Mouse (Mus musculus) hindbrain, postnatal 0 days (tissue): ENCODE results near the gene Gm45062. TPM values are rescaled to one million over a fixed set of nuclear protein-coding genes. Genes with fewer than 3 reads are reported as not detected.
A peak's percentile ranks its signal among the peaks of the same experiment; 100 is the strongest.

ENCODE experiments used
- ATAC-seq: fragments of 200-750 bp; cut with Nextera tagmentation; 2 replicates; pipeline ENCODE4 v1.8.0; 2017; ENCODE audit warnings: mild to moderate bottlenecking, moderate TSS enrichment, moderate library complexity
- DNase-seq: peaks from one replicate; pipeline ENCODE4 v3.0.0-alpha.2; 2015; ENCODE audit warnings: low spot score
- H3K27ac ChIP-seq: fragments of 300-500 bp; sonication (generic); 2 replicates; pipeline ENCODE4 v1.5.1; 2014; ENCODE audit warnings: mild to moderate bottlenecking
- H3K27me3 ChIP-seq: fragments of 300-500 bp; sonication (generic); 2 replicates; pipeline ENCODE4 v1.6.1; 2014; ENCODE audit warnings: low read length, mixed read lengths; ENCODE audit not compliant: insufficient read depth
- H3K36me3 ChIP-seq: fragments of 300-500 bp; sonication (generic); 2 replicates; pipeline ENCODE4 v1.6.1; 2014; ENCODE audit warnings: low read length, mixed read lengths; ENCODE audit not compliant: insufficient read depth
- H3K4me1 ChIP-seq: fragments of 300-500 bp; sonication (generic); 2 replicates; pipeline ENCODE4 v1.6.1; 2014; ENCODE audit warnings: antibody characterized with exemption, low read length, mixed read lengths; ENCODE audit not compliant: insufficient read depth
- H3K4me2 ChIP-seq: fragments of 300-500 bp; sonication (generic); 2 replicates; pipeline ENCODE4 v1.6.1; 2014; ENCODE audit warnings: low read depth, mild to moderate bottlenecking, low read length, moderate library complexity, mixed read lengths
- H3K4me3 ChIP-seq: fragments of 300-500 bp; sonication (generic); 2 replicates; pipeline ENCODE4 v1.5.1; 2014; ENCODE audit warnings: low read length
- H3K9ac ChIP-seq: fragments of 300-500 bp; sonication (generic); replicated peaks from 2 replicates; pipeline ENCODE4 v1.6.1; 2014; ENCODE audit warnings: mild to moderate bottlenecking, low read length, moderate library complexity, mixed read lengths
- H3K9me3 ChIP-seq: fragments of 300-500 bp; sonication (generic); 2 replicates; pipeline ENCODE4 v1.6.1; 2016; ENCODE audit warnings: low read length, mixed read lengths
- CTCF ChIP-seq: IDR thresholded peaks from 2 replicates; pipeline ENCODE4 v1.5.1; 2016; ENCODE audit warnings: antibody characterized with exemption, control low read depth, low read depth
- WGBS: fragments of 180-500 bp; shearing (Covaris S2); extraction: QIAGEN DNeasy Blood & Tissue Kit; methylation state at CpG from one replicate; pipeline ENCODE4 v1.1.7; 2014; 5-methylcytosine and 5-hydroxymethylcytosine counted together
- polyA plus RNA-seq: library from polyadenylated mRNA; unstranded; fragments of >200 nt; fragmentation: Nextera tagmentation; extraction: Ambion mirVana; gene quantifications from 2 replicates; pipeline ENCODE4 v1.2.1, GENCODE M21; 2015
- total RNA-seq: library from RNA; depleted of rRNA; stranded (reverse); fragments of >200 nt; gene quantifications from 2 replicates; pipeline ENCODE4 v1.2.3, GENCODE M21; 2014

Gene Gm45062
- total and polyA plus RNA-seq, 2 experiments from 2014 or later = 1.8 to 4.9 TPM

GRCm38 (mm10) chr6:8414020-8414419 is 154.8 kb downstream of the Gm45062 start:
- no peaks in the 10 kb centered on the region for H3K36me3 ChIP-seq
- no peaks in the 10 kb centered on the region for H3K9me3 ChIP-seq
- DNase-seq = peak; percentile 58
- no peak for TF ChIP-seq CTCF
- peak; percentile 64; the same call in 1 of the 2 replicates for ATAC-seq
- peak overlapping the region; percentile 66; the same call in 1 of the 2 replicates for H3K27ac ChIP-seq
- 58% methylated on average over 9 of the region's 9 CpGs for WGBS
- 0 out of 2 replicates have a peak, but pooled peaks cover 5% of the 10 kb centered on the region for H3K4me1 ChIP-seq
- no peak overlapping the region for H3K9ac ChIP-seq
- H3K4me2 ChIP-seq = peak overlapping the region; percentile 23
- H3K4me3 ChIP-seq = peak overlapping the region; percentile 23
- H3K27me3 ChIP-seq = no peaks in the 10 kb centered on the region

DNA sequence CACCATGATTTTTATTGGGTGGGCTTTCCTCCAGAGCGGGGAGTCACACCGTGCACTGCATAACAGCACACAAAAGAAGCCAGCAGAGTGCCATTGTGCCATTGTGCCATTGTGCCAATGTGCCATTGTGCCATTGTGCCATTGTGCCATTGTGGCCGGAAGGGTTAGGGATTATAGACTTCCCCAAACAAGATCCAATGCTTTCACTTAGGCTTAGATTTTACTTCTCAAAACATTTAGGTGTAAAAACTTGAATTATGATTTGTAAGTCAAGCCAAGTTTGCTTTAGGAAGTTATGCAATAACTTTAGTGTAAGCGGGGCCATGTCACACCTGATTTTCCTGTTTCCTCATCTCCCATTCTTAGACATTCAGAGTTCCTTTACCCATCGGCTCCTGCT is 156.6 kb downstream of the Gm45062 start:
- Histone ChIP-seq H3K4me2 (no peak overlapping the region), H3K27me3 (no peaks in the 10 kb centered on the region), H3K27ac (no peak overlapping the region), H3K4me3 (no peak overlapping the region), H3K36me3 (no peaks in the 10 kb centered on the region), H3K4me1 (0 out of 2 replicates have a peak, but pooled peaks cover 5% of the 10 kb centered on the region), H3K9ac (no peak overlapping the region), H3K9me3 (no peaks in the 10 kb centered on the region)
- 66% methylated on average over 5 of the region's 5 CpGs for WGBS
- no peak for TF ChIP-seq CTCF
- ATAC-seq (no peak), DNase-seq (no peak)

DNA sequence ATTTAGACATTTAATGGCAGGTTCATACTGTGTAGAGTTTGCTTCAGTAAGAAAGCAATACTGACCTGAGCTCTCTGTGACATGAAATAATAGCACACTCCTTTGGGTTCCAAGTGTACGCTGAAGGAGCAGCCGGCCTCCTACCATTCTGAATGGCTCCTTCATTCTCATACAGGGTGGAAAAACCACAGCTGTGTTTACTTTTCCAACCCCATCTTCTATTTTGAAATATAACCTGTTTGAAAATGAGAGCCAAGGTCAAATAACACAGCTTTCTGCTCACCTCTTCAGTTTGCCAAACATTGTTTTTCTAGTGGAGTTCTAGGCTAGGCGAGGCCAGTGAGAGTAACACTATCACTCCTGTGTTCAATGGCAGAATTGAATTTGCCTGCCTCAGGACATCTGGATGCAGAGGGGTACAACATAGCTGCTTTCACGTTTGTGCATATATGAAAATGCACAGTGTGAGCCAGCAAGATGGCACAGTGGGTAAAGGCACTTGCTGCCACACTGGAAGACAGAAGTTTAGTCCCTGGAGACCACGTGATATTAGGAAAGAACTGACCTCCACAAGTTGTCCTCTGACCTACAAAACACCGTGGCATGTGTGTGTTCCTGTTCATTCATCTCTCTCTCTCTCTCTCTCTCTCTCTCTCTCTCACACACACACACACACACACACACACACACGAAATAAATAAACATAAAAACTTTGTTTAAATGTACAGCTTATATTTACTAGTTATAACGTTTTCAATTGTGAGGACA is 157.7 kb downstream of the Gm45062 start:
- no peaks in the 10 kb centered on the region for H3K27me3 ChIP-seq
- no peaks in the 10 kb centered on the region for H3K9me3 ChIP-seq
- H3K9ac ChIP-seq = no peak overlapping the region
- H3K4me2 ChIP-seq = no peak overlapping the region
- H3K4me3 ChIP-seq = no peak overlapping the region
- ATAC-seq (no peak), DNase-seq (no peak)
- 79% methylated on average over 8 of the region's 8 CpGs for WGBS
- no peaks in the 10 kb centered on the region for H3K36me3 ChIP-seq
- TF ChIP-seq CTCF = no peak
- peaks cover 12% of the 10 kb centered on the region; the same call in 1 of the 2 replicates for H3K4me1 ChIP-seq
- no peak overlapping the region for H3K27ac ChIP-seq

- no peak for ATAC-seq
- Histone ChIP-seq H3K27ac (no peak overlapping the region), H3K36me3 (no peaks in the 10 kb centered on the region), H3K4me3 (no peak overlapping the region), H3K27me3 (no peaks in the 10 kb centered on the region), H3K4me1 (peaks cover 11% of the 10 kb centered on the region), H3K9ac (no peak overlapping the region), H3K9me3 (no peaks in the 10 kb centered on the region), H3K4me2 (no peak overlapping the region)
- DNase-seq = no peak
- TF ChIP-seq CTCF = no peak
- 75% methylated on average over 4 of the region's 4 CpGs for WGBS
Observed at GRCm38 (mm10) chr6:8419485-8420186, 160.4 kb downstream of the Gm45062 start.

GRCm38 (mm10) chr6:8420187-8420503 is 160.9 kb downstream of the Gm45062 start:
- DNase-seq = no peak
- WGBS = 80% methylated on average over 1 of the region's 1 CpGs
- peaks cover 11% of the 10 kb centered on the region for H3K4me1 ChIP-seq
- H3K9me3 ChIP-seq = no peaks in the 10 kb centered on the region
- H3K4me3 ChIP-seq = no peak overlapping the region
- no peak overlapping the region for H3K9ac ChIP-seq
- H3K27me3 ChIP-seq = no peaks in the 10 kb centered on the region
- TF ChIP-seq CTCF = no peak
- H3K27ac ChIP-seq = no peak overlapping the region
- ATAC-seq = no peak
- no peaks in the 10 kb centered on the region for H3K36me3 ChIP-seq
- H3K4me2 ChIP-seq = no peak overlapping the region

DNA sequence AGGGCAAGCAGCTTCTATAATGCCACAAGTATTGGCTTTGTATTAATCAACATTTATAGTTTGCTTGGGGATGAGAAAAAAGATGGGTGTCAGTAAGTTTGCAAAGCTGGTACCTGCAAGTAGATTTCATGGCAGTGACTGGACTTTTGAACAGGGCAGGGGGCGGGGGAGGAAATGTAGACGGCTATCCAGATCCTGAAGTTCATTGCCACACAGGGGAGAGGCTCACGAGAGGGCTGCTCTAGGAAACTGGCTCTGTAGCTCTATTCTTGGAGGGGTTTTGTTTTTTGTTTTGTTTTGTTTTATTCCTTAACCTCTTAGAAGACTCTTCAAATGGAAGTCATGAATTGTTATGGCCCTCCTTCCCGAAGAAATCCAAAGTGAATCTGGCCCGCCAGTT is 162.2 kb downstream of the Gm45062 start:
- DNase-seq (no peak), ATAC-seq (no peak)
- Histone ChIP-seq H3K4me3 (no peak overlapping the region), H3K4me1 (peaks cover 11% of the 10 kb centered on the region), H3K27ac (peak overlapping the region; percentile 22), H3K4me2 (no peak overlapping the region), H3K9ac (no peak overlapping the region), H3K9me3 (no peaks in the 10 kb centered on the region), H3K27me3 (no peaks in the 10 kb centered on the region), H3K36me3 (no peaks in the 10 kb centered on the region)
- 71% methylated on average over 5 of the region's 5 CpGs for WGBS
- no peak for TF ChIP-seq CTCF
